Mouse (Mus musculus): ENCODE results near the gene Gm45062. TPM values are rescaled to one million over a fixed set of nuclear protein-coding genes. Genes with fewer than 3 reads are reported as not detected.

Gene Gm45062
- polyA plus RNA-seq, 1 experiment, result 1.7 TPM

DNA sequence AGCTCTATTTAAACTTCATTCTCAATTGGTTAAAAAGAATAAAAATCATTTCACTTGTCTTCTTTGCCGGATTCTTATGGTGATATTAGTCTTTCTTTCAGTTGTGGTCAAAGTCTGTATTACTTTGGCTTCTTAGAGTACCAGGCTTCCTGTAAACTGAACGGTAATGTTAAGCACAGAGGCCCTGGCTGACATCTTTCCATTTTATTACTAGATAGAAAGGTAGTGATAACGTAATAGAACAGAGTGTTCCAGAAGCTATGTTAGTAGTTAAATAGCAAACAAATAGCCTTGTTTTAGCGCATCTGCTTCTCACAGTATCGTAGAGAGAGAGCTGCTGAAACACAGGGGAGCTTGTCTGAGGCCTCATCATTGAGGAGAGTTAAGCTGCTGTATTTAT, 146.6 kb downstream of the Gm45062 start:
- DNase-seq (ENCODE audit: low read depth, low spot score), result no peak
- 81% methylated on average over 5 of the region's 5 CpGs for WGBS

DNA sequence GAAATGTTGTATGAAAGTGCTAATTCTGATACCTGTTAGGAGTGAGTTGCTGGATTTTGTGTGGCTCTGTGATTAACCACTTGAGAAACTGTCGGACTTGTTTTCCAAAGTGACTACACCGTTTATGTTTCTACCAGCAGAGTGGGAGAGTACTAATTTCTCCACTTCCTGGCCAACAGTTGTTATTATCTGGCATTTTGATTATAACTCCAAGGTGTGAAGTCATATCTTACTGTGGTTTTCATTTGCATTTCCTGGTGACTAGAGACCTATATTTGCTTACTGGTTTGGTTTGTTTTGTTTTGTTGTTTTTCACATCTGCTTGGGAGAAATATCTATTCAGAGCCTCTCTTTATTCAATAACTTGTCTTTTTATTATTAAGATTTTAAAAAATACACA, 149.1 kb downstream of the Gm45062 start:
- DNase-seq (ENCODE audit: low read depth, low spot score), result no peak
- WGBS, result 77% methylated on average over 2 of the region's 2 CpGs

- WGBS, result 94% methylated on average over 4 of the region's 4 CpGs
- DNase-seq (ENCODE audit: low read depth, low spot score), result no peak
Measured at GRCm38 (mm10) chr6:8409865-8410264, 150.6 kb downstream of the Gm45062 start.

- WGBS, result 79% methylated on average over 10 of the region's 10 CpGs
- DNase-seq (ENCODE audit: low read depth, low spot score), result no peak
Measured at GRCm38 (mm10) chr6:8412845-8413598, 153.8 kb downstream of the Gm45062 start.

- WGBS, result 74% methylated on average over 9 of the region's 9 CpGs
- no peak for DNase-seq (ENCODE audit: low read depth, low spot score)
Measured at GRCm38 (mm10) chr6:8414020-8414419, 154.8 kb downstream of the Gm45062 start.

DNA sequence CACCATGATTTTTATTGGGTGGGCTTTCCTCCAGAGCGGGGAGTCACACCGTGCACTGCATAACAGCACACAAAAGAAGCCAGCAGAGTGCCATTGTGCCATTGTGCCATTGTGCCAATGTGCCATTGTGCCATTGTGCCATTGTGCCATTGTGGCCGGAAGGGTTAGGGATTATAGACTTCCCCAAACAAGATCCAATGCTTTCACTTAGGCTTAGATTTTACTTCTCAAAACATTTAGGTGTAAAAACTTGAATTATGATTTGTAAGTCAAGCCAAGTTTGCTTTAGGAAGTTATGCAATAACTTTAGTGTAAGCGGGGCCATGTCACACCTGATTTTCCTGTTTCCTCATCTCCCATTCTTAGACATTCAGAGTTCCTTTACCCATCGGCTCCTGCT, 156.6 kb downstream of the Gm45062 start:
- no peak for DNase-seq (ENCODE audit: low read depth, low spot score)

DNA sequence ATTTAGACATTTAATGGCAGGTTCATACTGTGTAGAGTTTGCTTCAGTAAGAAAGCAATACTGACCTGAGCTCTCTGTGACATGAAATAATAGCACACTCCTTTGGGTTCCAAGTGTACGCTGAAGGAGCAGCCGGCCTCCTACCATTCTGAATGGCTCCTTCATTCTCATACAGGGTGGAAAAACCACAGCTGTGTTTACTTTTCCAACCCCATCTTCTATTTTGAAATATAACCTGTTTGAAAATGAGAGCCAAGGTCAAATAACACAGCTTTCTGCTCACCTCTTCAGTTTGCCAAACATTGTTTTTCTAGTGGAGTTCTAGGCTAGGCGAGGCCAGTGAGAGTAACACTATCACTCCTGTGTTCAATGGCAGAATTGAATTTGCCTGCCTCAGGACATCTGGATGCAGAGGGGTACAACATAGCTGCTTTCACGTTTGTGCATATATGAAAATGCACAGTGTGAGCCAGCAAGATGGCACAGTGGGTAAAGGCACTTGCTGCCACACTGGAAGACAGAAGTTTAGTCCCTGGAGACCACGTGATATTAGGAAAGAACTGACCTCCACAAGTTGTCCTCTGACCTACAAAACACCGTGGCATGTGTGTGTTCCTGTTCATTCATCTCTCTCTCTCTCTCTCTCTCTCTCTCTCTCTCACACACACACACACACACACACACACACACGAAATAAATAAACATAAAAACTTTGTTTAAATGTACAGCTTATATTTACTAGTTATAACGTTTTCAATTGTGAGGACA, 157.7 kb downstream of the Gm45062 start:
- 37% methylated on average over 8 of the region's 8 CpGs for WGBS
- DNase-seq (ENCODE audit: low read depth, low spot score), result no peak

More for the DNA sequence above, 156.6 kb downstream of the Gm45062 start:
- WGBS, result 78% methylated on average over 5 of the region's 5 CpGs

- 71% methylated on average over 4 of the region's 4 CpGs for WGBS
- DNase-seq (ENCODE audit: low read depth, low spot score), result no peak
Measured at GRCm38 (mm10) chr6:8419485-8420186, 160.4 kb downstream of the Gm45062 start.

DNA sequence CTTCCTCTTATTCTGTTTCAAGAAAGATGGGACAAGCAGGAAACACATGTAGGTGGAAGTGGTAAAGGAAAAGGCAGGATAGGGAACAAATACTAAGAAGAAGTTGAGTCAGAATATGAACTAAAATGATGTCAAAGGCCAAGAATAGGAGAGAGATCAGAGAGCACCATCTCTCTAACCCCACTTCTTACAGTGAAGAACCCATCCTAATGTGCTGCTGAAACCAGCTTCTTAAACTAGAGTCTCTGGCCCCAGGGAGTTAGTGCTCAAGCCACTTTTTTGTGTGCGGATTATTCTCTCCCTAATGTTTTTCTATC, 160.9 kb downstream of the Gm45062 start:
- DNase-seq (ENCODE audit: low read depth, low spot score), result no peak
- 75% methylated on average over 1 of the region's 1 CpGs for WGBS

GRCm38 (mm10) chr6:8421421-8421820, 162.2 kb downstream of the Gm45062 start:
- WGBS, result 68% methylated on average over 5 of the region's 5 CpGs
- no peak for DNase-seq (ENCODE audit: low read depth, low spot score)

DNA sequence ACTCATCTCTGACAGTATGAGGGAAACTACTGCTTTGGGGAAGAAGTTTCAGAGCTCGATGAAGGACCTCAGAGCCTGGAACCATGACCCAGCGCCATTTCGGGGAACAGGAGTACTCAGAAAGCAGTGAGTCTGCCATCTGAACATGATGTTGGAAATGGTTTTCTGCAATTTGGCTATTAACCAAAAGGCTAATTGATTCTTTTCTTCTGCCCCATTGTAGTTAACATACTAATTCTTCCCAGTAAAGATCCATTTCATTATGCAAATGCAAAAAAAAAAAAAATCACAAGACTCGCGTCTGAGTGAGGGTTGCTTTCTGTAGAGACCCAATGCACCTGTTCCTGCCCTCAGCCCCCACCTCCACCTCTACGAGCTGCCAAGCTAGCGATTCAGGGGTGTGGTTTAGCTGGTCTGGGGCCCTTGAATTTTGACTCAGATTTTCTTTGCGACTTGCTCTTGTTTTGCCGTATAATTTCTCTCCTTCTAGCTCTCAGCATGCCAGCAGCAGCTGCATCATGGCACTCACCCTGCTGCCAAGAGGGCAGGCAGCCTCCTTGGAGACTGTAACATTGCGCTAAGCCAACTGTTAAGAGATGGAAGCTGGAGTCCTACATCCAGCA, 162.8 kb downstream of the Gm45062 start:
- no peak for DNase-seq (ENCODE audit: low read depth, low spot score)
- 84% methylated on average over 10 of the region's 10 CpGs for WGBS

- WGBS, result 92% methylated on average over 2 of the region's 2 CpGs
- no peak for DNase-seq (ENCODE audit: low read depth, low spot score)
Measured at GRCm38 (mm10) chr6:8423142-8423541, 163.9 kb downstream of the Gm45062 start.

DNA sequence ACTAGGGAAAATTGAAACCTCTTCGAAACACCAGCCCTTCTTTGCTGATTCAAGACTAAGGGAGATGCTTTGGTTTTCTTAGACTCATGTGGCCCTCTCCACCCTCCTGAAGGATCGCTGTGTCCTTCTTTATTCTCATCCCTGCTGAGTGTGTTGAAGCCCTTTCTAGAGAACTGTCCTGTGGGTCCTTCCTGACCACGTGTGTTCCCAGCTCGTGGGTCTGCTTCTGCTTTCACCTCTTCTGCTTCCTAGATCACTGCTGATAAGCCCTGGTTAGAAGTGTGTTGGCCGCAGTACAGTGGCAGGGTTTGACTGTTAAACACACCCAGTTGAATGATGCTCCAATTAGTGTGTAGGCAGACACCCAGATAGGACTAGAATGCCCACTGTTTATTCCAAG, 168.4 kb downstream of the Gm45062 start:
- no peak for DNase-seq (ENCODE audit: low read depth, low spot score)
- 74% methylated on average over 5 of the region's 5 CpGs for WGBS

DNA sequence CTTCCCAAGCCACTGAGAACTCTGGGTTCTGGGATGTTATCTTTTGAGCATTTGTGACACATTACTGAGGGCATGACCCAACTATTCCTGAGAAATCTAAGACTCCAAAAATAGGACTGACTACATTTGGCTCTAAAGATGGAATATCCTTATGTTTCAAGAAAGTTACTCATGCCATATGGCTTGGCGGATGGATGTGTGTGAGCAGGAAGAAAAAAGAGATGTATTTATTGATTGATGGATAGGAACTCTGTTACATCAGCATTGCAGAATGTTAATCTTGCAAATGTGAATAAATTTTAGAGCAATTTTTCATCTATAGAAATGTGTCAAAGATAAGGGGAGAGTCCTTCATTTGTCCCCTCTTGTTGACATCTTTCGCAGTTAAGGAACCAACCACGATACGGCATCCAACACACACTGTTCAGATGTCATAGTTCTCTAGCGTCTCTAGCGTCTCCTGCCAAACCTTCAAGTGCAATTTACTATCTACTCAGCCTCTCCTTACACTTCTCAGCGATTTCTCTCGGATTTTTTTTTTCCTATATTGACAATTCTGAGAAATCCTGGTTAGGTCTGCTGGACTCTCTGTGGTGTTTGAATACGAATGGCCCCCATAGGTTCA, 171.5 kb downstream of the Gm45062 start:
- no peak for DNase-seq (ENCODE audit: low read depth, low spot score)
- 96% methylated on average over 9 of the region's 9 CpGs for WGBS

DNA sequence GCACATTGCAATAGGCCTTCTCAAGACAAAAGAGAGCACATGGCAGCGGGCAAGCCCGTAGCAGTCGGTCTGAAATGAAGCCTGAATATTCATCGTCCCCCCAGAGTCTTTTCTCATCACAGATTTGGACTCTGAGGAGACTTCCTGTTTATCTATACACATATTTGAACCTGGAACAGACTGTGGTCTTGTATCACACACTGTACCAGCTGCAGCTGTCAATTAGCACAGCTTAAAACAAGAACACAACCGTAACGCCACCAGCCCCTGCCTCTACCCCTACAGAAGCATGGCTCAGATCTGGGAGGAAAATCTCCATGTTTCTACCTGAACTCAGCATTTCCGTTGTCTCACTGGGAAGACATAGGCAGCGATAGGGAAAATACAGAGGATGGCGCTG, 173.9 kb downstream of the Gm45062 start:
- WGBS, result 89% methylated on average over 9 of the region's 9 CpGs
- no peak for DNase-seq (ENCODE audit: low read depth, low spot score)

DNA sequence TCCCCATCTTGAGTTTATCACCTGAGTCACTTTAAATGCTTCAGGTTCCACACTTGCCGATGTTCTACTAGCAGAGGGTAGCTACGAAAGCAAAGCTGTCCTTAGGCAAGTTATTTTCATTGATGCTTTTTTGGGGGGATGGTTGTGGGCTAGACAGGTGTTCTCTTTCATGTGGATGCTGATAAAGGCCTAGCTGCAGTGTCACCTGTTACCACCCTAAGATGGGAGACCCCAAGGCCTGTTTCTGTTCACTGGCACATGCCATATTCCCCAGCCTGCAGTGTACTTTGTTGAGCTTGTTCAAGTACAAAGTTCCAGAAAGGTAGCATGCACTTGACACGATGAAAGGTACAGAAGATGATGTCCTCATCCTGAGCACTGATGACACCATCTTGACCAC, 178.7 kb downstream of the Gm45062 start:
- 84% methylated on average over 3 of the region's 3 CpGs for WGBS
- DNase-seq (ENCODE audit: low read depth, low spot score), result no peak

- 92% methylated on average over 3 of the region's 3 CpGs for WGBS
- DNase-seq (ENCODE audit: low read depth, low spot score), result no peak
Measured at GRCm38 (mm10) chr6:8441814-8442213, 182.6 kb downstream of the Gm45062 start.

DNA sequence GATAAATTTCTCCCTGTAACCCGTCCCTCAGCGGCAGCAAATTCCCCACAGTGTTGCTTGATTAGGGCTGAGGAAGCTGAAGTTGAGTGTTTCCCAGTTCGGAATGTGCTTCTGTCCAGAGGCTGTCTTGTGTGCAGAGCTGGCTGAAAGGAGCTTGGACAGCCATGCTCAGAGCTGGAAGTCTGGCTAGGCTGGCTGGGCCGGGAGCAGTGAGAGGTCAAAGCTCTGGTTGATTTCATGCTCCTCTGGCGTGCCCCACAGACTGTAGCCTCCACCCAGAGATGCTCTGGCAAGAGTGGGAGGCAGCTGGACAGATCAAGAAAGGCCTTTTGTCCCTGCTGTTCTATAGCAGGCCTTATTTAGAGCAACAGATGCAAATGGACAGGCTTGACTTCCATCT, 187.5 kb downstream of the Gm45062 start:
- 36% methylated on average over 5 of the region's 5 CpGs for WGBS
- DNase-seq (ENCODE audit: low read depth, low spot score), result no peak

DNA sequence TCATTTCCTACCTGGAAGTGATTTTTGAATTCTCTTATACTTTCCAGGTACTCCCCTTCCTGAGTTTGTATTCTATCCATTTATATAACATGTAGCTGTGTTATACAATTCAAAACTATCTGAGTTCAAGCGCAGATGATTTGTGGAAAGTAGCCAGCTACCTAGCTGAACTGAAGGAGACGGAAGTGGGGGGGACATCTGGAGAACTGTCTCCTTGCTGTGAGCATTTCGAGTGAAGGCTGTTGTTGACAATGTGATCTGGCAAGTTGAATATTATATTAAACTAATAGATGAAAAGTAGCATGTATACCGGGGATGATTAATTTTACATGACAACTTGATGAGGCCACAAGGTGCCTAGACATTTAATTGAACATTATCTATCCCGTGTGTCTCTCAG, 196.3 kb downstream of the Gm45062 start:
- no peak for DNase-seq (ENCODE audit: low read depth, low spot score)
- 89% methylated on average over 5 of the region's 5 CpGs for WGBS

DNA sequence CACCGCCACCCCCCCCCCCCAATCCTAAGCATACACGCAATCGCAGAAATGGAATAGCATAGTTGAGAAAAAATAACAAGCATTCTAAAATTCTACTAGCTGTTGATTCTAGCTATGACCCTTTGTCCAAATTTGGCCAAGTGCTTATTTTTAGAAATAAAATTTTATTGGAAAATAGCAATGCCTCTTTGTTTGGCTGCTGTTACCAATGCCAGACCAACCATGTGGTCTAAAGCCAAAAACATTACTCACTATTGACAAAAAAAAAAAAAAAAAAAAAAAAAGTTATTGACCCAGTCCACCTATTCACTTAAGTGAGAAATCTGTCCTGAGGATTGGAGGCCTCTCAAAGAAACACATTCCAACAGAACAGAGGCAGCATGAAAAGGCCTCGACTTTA, 199.3 kb downstream of the Gm45062 start:
- WGBS, result 87% methylated on average over 4 of the region's 4 CpGs

More for the DNA sequence above, 199.3 kb downstream of the Gm45062 start:
- DNase-seq (ENCODE audit: low read depth, low spot score), result no peak

Measured in large intestine, adult 2 months (tissue).